ENCODE assay signal across 13 mouse cellular contexts in genomic region chr11:104558065-104558464, GRCm38 (mm10).
"Had no signal": no experiment of that assay in that cellular context is flagged by ENCODE, and none has a peak within 500 bp of the region (broad histone marks: within the 10 kb centered on the region; RNA-seq: fewer than 3 reads in every experiment).

No protein-coding gene starts in this region.

- DNase-seq: kidney, postnatal 36 days; layer of hippocampus, adult 9-11 months; lung, adult 2 months; lung, postnatal 36 days; right cerebral cortex, adult 18-20 months; right cerebral cortex, postnatal 25 days; thymus, postnatal 4 days had no signal

- H3K4me1 ChIP-seq: midbrain, embryonic 13.5 days; neural tube, embryonic 15.5 days had no signal

- H3K9me3 ChIP-seq: limb, embryonic 10.5 days; liver, embryonic 15.5 days; midbrain, embryonic 13.5 days; neural tube, embryonic 15.5 days had no signal

- H3K4me2 ChIP-seq: liver, embryonic 11.5 days; liver, embryonic 15.5 days; midbrain, embryonic 13.5 days; neural tube, embryonic 15.5 days had no signal

- ATAC-seq: lung, postnatal 0 days; midbrain, embryonic 13.5 days had no signal

- H3K27ac ChIP-seq: limb, embryonic 10.5 days; liver, embryonic 15.5 days; midbrain, embryonic 13.5 days; neural tube, embryonic 15.5 days had no signal

- H3K4me3 ChIP-seq: limb, embryonic 10.5 days; liver, embryonic 15.5 days; midbrain, embryonic 13.5 days; neural tube, embryonic 15.5 days had no signal

- H3K9ac ChIP-seq: liver, embryonic 15.5 days; midbrain, embryonic 13.5 days; neural tube, embryonic 15.5 days had no signal

- H3K36me3 ChIP-seq: limb, embryonic 10.5 days; liver, embryonic 15.5 days; midbrain, embryonic 13.5 days; neural tube, embryonic 15.5 days had no signal

- H3K27me3 ChIP-seq: liver, embryonic 15.5 days; neural tube, embryonic 15.5 days had no signal
